Mouse (Mus musculus) E14TG2a.4 (cell line): ENCODE measurements at regions not wholly inside any gene's neighbourhood (a gene's known extent, or its start where the extent isn't known, plus 50 kb on each side); places are given as distances from the start of the nearest gene placed in this dataset.

Experiments used
- CTCF ChIP-seq: conservative IDR thresholded peaks from 2 replicates; pipeline ENCODE4 v1.5.1; 2014; ENCODE audit warnings: low read length
- NANOG ChIP-seq: IDR thresholded peaks from 2 replicates; pipeline ENCODE4 v1.6.1; 2014; ENCODE audit warnings: borderline replicate concordance, low read length, mixed read lengths
- POU5F1 ChIP-seq: IDR thresholded peaks from 2 replicates; pipeline ENCODE4 v1.6.1; 2014; ENCODE audit warnings: low read length, borderline replicate concordance

DNA sequence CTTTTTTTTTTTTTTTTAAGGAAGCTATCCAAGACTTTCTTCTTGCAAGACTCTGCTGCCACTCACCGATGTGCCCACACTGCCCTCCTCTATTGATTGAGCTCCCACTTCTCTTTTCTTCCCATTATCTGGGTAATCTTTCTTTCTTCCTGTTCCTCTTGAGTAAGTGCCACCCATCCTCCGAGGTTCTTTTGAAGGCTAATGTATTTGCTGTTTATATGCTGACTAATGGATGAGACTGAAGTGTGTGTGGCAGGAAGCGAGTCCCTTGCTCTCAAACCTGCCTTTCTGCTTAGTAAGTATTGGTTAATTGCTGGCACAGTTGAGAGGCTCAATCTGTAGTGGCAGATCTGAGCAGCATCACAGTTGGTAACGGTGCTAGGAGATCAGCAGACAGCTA is 142.1 kb upstream of the Plxnc1 start:
- TF ChIP-seq CTCF (no peak), NANOG (no peak), POU5F1 (no peak)
